Comparison of ENCODE assay signal across 26 mouse cellular contexts in genomic region chr13:84646899-84647298, GRCm38 (mm10).
DNase-seq lines count a peak whose midpoint lies in the region; ATAC-seq and TF ChIP-seq lines count a peak whose summit lies in the region.
"Had no signal": no experiment of that assay in that cellular context is flagged by ENCODE, and none has a peak within 500 bp of the region (broad histone marks: within the 10 kb centered on the region; RNA-seq: fewer than 3 reads in every experiment).

No protein-coding gene starts in this region.

- H3K79me2 ChIP-seq in MEL (ENCODE audit: control insufficient read depth, insufficient read depth, low read length, poor library complexity), result no peaks in the 10 kb centered on the region

- ATAC-seq in embryonic facial prominence, embryonic 14.5 days (ENCODE audit: low read depth), result no peak
- no peak for ATAC-seq in intestine, embryonic 15.5 days
- no peak for ATAC-seq in inflammation-experienced regulatory T-cells, adult 6 months
- ATAC-seq: hindbrain, embryonic 16.5 days; intestine, embryonic 16.5 days had no signal

- no peak for TF ChIP-seq POLR2A in MEL (IDR thresholded peaks at IDR 0.05; ENCODE audit: control insufficient read depth in 1 of 2, insufficient read depth in 1 of 2, low read depth in 1 of 2, low read length in 2 of 2, poor library complexity in 1 of 2)

- H3K9me3 ChIP-seq in embryonic facial prominence, embryonic 14.5 days (ENCODE audit: control insufficient read depth, low read length), result no peaks in the 10 kb centered on the region
- H3K9me3 ChIP-seq in embryonic facial prominence, embryonic 10.5 days, result no peaks in the 10 kb centered on the region
- H3K9me3 ChIP-seq in MEL (replicated peaks; ENCODE audit: insufficient read depth, low read length), result no peaks in the 10 kb centered on the region
- H3K9me3 ChIP-seq in limb, embryonic 10.5 days (replicated peaks), result no peaks in the 10 kb centered on the region
- no peaks in the 10 kb centered on the region for H3K9me3 ChIP-seq in intestine, embryonic 15.5 days
- H3K9me3 ChIP-seq: neural tube, embryonic 15.5 days had no signal

- H3K36me3 ChIP-seq in embryonic facial prominence, embryonic 14.5 days (ENCODE audit: control insufficient read depth, insufficient read depth, low read length), result no peaks in the 10 kb centered on the region
- no peaks in the 10 kb centered on the region for H3K36me3 ChIP-seq in embryonic facial prominence, embryonic 10.5 days (replicated peaks)
- peaks cover 0 to 35% of the 10 kb centered on the region in 2 experiments; a peak in 2 of 4 replicates for H3K36me3 ChIP-seq in MEL (ENCODE audit: control insufficient read depth in 1 of 2, insufficient read depth in 2 of 2, low read length in 2 of 2)
- no peaks in the 10 kb centered on the region for H3K36me3 ChIP-seq in limb, embryonic 10.5 days
- H3K36me3 ChIP-seq in intestine, embryonic 15.5 days, result no peaks in the 10 kb centered on the region
- H3K36me3 ChIP-seq: neural tube, embryonic 15.5 days had no signal

- no peak overlapping the region for H3K4me3 ChIP-seq in embryonic facial prominence, embryonic 14.5 days (ENCODE audit: low read depth, low read length)
- H3K4me3 ChIP-seq in embryonic facial prominence, embryonic 10.5 days, result no peak overlapping the region
- peak overlapping the region in 1 of 2 experiments; percentile 18; a peak in 1 of 4 replicates for H3K4me3 ChIP-seq in MEL (ENCODE audit: control insufficient read depth in 1 of 2, insufficient read depth in 1 of 2, low read depth in 2 of 2, low read length in 2 of 2)
- H3K4me3 ChIP-seq in limb, embryonic 10.5 days, result no peak overlapping the region
- H3K4me3 ChIP-seq in intestine, embryonic 15.5 days (replicated peaks), result no peak overlapping the region
- H3K4me3 ChIP-seq: left cerebral cortex, adult 2 months; neural tube, embryonic 15.5 days had no signal

- TF ChIP-seq CTCF in MEL (IDR thresholded peaks at IDR 0.05 in 2 of 3, conservative IDR thresholded peaks at IDR 0.05 in 1 of 3; ENCODE audit: control insufficient read depth in 1 of 3, insufficient read depth in 1 of 3, low read depth in 2 of 3, low read length in 3 of 3, poor library complexity in 1 of 3, severe bottlenecking in 1 of 3), result no peak

- H3K4me2 ChIP-seq in embryonic facial prominence, embryonic 14.5 days (ENCODE audit: low read depth, low read length), result no peak overlapping the region
- H3K4me2 ChIP-seq in intestine, embryonic 15.5 days (replicated peaks), result no peak overlapping the region
- H3K4me2 ChIP-seq: lung, embryonic 14.5 days; neural tube, embryonic 15.5 days had no signal

- no peak overlapping the region for H3K27ac ChIP-seq in embryonic facial prominence, embryonic 14.5 days (replicated peaks; ENCODE audit: low read depth, low read length)
- H3K27ac ChIP-seq in embryonic facial prominence, embryonic 10.5 days (replicated peaks), result no peak overlapping the region
- H3K27ac ChIP-seq in MEL (ENCODE audit: control insufficient read depth, low read depth, low read length), result peak overlapping the region; percentile 82
- H3K27ac ChIP-seq in limb, embryonic 10.5 days, result 0 out of 2 replicates have a peak overlapping the region, but pooled peaks have one; percentile 11
- no peak overlapping the region for H3K27ac ChIP-seq in intestine, embryonic 15.5 days
- H3K27ac ChIP-seq: kidney, postnatal 0 days; left cerebral cortex, adult 2 months; liver, embryonic 14.5 days; neural tube, embryonic 15.5 days had no signal

- H3K27me3 ChIP-seq in embryonic facial prominence, embryonic 14.5 days (replicated peaks; ENCODE audit: control insufficient read depth, insufficient read depth, low read length), result no peaks in the 10 kb centered on the region
- no peaks in the 10 kb centered on the region for H3K27me3 ChIP-seq in embryonic facial prominence, embryonic 10.5 days (replicated peaks; ENCODE audit: low read depth, poor library complexity, severe bottlenecking)
- H3K27me3 ChIP-seq in MEL (ENCODE audit: control insufficient read depth in 1 of 2, insufficient read depth in 2 of 2, low read length in 2 of 2), result no peaks in the 10 kb centered on the region
- H3K27me3 ChIP-seq in limb, embryonic 10.5 days (ENCODE audit: low read depth, poor library complexity, severe bottlenecking), result no peaks in the 10 kb centered on the region
- no peaks in the 10 kb centered on the region for H3K27me3 ChIP-seq in intestine, embryonic 15.5 days (replicated peaks)
- H3K27me3 ChIP-seq: neural tube, embryonic 15.5 days had no signal

- 45% methylated on average over 1 of the region's 1 CpGs for WGBS in embryonic facial prominence, embryonic 14.5 days
- 72% methylated on average over 1 of the region's 1 CpGs for WGBS in embryonic facial prominence, embryonic 10.5 days
- 85% methylated on average over 1 of the region's 1 CpGs for WGBS in limb, embryonic 10.5 days
- 71% methylated on average over 1 of the region's 1 CpGs for WGBS in intestine, embryonic 15.5 days

- no peak for TF ChIP-seq RAD21 in MEL (IDR thresholded peaks at IDR 0.05; ENCODE audit: low read depth, low read length)

- no peaks in the 10 kb centered on the region for H3K4me1 ChIP-seq in embryonic facial prominence, embryonic 14.5 days (ENCODE audit: control insufficient read depth, insufficient read depth, low read length)
- H3K4me1 ChIP-seq in embryonic facial prominence, embryonic 10.5 days, result peaks cover 7% of the 10 kb centered on the region; the same call in 1 of the 2 replicates
- H3K4me1 ChIP-seq in MEL (ENCODE audit: control insufficient read depth in 1 of 2, insufficient read depth in 2 of 2, low read length in 2 of 2), result peaks cover 18 to 22% of the 10 kb centered on the region in 2 experiments
- peaks cover 15% of the 10 kb centered on the region for H3K4me1 ChIP-seq in limb, embryonic 10.5 days
- no peaks in the 10 kb centered on the region for H3K4me1 ChIP-seq in intestine, embryonic 15.5 days (replicated peaks)
- H3K4me1 ChIP-seq: neural tube, embryonic 15.5 days had no signal

- DNase-seq in embryonic facial prominence, embryonic 14.5 days (ENCODE audit: low spot score), result peak; percentile 9
- no peak for DNase-seq in embryonic facial prominence, embryonic 10.5 days (ENCODE audit: low spot score)
- peak; percentile 6 for DNase-seq in 3T3-L1 (ENCODE audit: low read depth, low spot score)
- DNase-seq in MEL (ENCODE audit: low read depth, low spot score), result peak; percentile 67
- no peak for DNase-seq in limb, embryonic 10.5 days (ENCODE audit: low spot score)
- DNase-seq in layer of hippocampus, postnatal 14 days (ENCODE audit: low spot score in 2 of 2), result no peak
- DNase-seq: adrenal gland, postnatal 36 days; cerebellum, adult 18-20 months; cerebellum, postnatal 10 days; heart, postnatal 14 days; kidney, adult 8-10 months; kidney, postnatal 4 days; liver; lung, embryonic 14.5 days; lung, postnatal 14 days; midbrain, embryonic 14.5 days; retina, postnatal 1 day; right cerebral cortex, postnatal 14 days had no signal

- TF ChIP-seq EP300 in MEL (IDR thresholded peaks at IDR 0.05; ENCODE audit: low read depth in 1 of 2, low read length in 2 of 2), result peak; percentile 57 to 76

- no peak overlapping the region for H3K9ac ChIP-seq in embryonic facial prominence, embryonic 14.5 days (ENCODE audit: low read depth, low read length)
- H3K9ac ChIP-seq in MEL (ENCODE audit: control insufficient read depth, low read depth, low read length, poor library complexity, severe bottlenecking), result peak overlapping the region; percentile 28
- H3K9ac ChIP-seq in intestine, embryonic 15.5 days, result no peak overlapping the region
- H3K9ac ChIP-seq: liver, embryonic 14.5 days; lung, embryonic 14.5 days; neural tube, embryonic 15.5 days had no signal

TF ChIP-seq in MEL, 35 proteins besides CTCF, POLR2A, EP300 and RAD21 (continues in another document):
- TF ChIP-seq SIN3A (IDR thresholded peaks at IDR 0.05; ENCODE audit: low read length) (no peak), NRF1 (IDR thresholded peaks at IDR 0.05; ENCODE audit: insufficient read depth, low read depth, low read length, poor library complexity, severe bottlenecking) (no peak), MAFK (IDR thresholded peaks at IDR 0.05; ENCODE audit: borderline replicate concordance, low read depth, low read length) (no peak), ETS1 (IDR thresholded peaks at IDR 0.05; ENCODE audit: low read depth, low read length) (peak; percentile 67), JUND (IDR thresholded peaks at IDR 0.05; ENCODE audit: low read depth, low read length) (no peak), GABPA (IDR thresholded peaks at IDR 0.05; ENCODE audit: low read depth, low read length) (no peak), GATA1 (IDR thresholded peaks at IDR 0.05; ENCODE audit: low read depth, low read length) (no peak), MYC (IDR thresholded peaks at IDR 0.05; ENCODE audit: low read depth, low read length) (peak; percentile 51; the same call in 1 of the 2 replicates), USF2 (IDR thresholded peaks at IDR 0.05; ENCODE audit: borderline replicate concordance in 1 of 2, insufficient read depth in 1 of 2, low read depth in 1 of 2, low read length in 2 of 2) (no peak), TCF12 (IDR thresholded peaks at IDR 0.05; ENCODE audit: low read depth, low read length) (peak; percentile 56; the same call in 1 of the 2 replicates), BHLHE40 (IDR thresholded peaks at IDR 0.05; ENCODE audit: borderline replicate concordance, low read depth, low read length) (peak; percentile 53; the same call in 1 of the 2 replicates), UBTF (IDR thresholded peaks at IDR 0.05; ENCODE audit: borderline replicate concordance, insufficient read depth, low read depth, low read length) (no peak), CHD2 (IDR thresholded peaks at IDR 0.05; ENCODE audit: low read length) (no peak), RCOR1 (IDR thresholded peaks at IDR 0.05; ENCODE audit: low read depth, low read length) (peak; percentile 41; the same call in 1 of the 2 replicates), MAX (IDR thresholded peaks at IDR 0.05; ENCODE audit: low read length) (peak; percentile 48; the same call in 1 of the 2 replicates), ZNF384 (IDR thresholded peaks at IDR 0.05; ENCODE audit: low read depth, low read length) (0 out of 2 replicates have a peak, but pooled peaks have one; percentile 49), MEF2A (IDR thresholded peaks at IDR 0.05; ENCODE audit: extremely low read depth, insufficient replicate concordance, low read depth, low read length, poor library complexity, severe bottlenecking) (no peak), NELFE (IDR thresholded peaks at IDR 0.05; ENCODE audit: low read depth, low read length) (0 out of 2 replicates have a peak, but pooled peaks have one; percentile 21), USF1 (IDR thresholded peaks at IDR 0.05; ENCODE audit: low read depth, low read length) (peak; percentile 66; the same call in 1 of the 2 replicates), POLR2AphosphoS5 (IDR thresholded peaks at IDR 0.05; ENCODE audit: borderline replicate concordance, low read depth, low read length) (no peak), MXI1 (IDR thresholded peaks at IDR 0.05; ENCODE audit: low read depth, low read length) (peak; percentile 52), TBP (IDR thresholded peaks at IDR 0.05; ENCODE audit: low read depth, low read length) (no peak), KAT2A (conservative IDR thresholded peaks at IDR 0.05; ENCODE audit: low read depth, low read length) (no peak)

Comparison
In these comparisons a context has a peak if more than half of its experiments do, and no peak if none do; other contexts are left out.
1. DNase-seq: peak in embryonic facial prominence, embryonic 14.5 days (single experiment), 3T3-L1 (single experiment) and MEL (single experiment); none in embryonic facial prominence, embryonic 10.5 days (single experiment), limb, embryonic 10.5 days (single experiment) and layer of hippocampus, postnatal 14 days (0 of 2).
2. H3K27ac ChIP-seq: peak in MEL (single experiment) and limb, embryonic 10.5 days (single experiment); none in embryonic facial prominence, embryonic 14.5 days (single experiment), embryonic facial prominence, embryonic 10.5 days (single experiment) and intestine, embryonic 15.5 days (single experiment).